Mouse (Mus musculus) brain, embryonic 14.5 days (tissue): Measurements from ENCODE around the gene Gm12216.

ENCODE experiments used
- CTCF ChIP-seq: fragments of 200-500 bp; IDR thresholded peaks from 2 replicates; pipeline ENCODE4 v1.5.1; 2012; ENCODE audit warnings: inconsistent platforms, mild to moderate bottlenecking, moderate library complexity, borderline replicate concordance; ENCODE audit not compliant: insufficient read depth, insufficient read length; ENCODE audit errors: extremely low read depth
- POLR2A ChIP-seq: fragments of 200-500 bp; IDR thresholded peaks from 2 replicates; pipeline ENCODE4 v1.6.1; 2012; ENCODE audit warnings: mild to moderate bottlenecking, inconsistent platforms, borderline replicate concordance; ENCODE audit not compliant: poor library complexity, insufficient read depth, insufficient read length, severe bottlenecking; ENCODE audit errors: extremely low read depth

DNA sequence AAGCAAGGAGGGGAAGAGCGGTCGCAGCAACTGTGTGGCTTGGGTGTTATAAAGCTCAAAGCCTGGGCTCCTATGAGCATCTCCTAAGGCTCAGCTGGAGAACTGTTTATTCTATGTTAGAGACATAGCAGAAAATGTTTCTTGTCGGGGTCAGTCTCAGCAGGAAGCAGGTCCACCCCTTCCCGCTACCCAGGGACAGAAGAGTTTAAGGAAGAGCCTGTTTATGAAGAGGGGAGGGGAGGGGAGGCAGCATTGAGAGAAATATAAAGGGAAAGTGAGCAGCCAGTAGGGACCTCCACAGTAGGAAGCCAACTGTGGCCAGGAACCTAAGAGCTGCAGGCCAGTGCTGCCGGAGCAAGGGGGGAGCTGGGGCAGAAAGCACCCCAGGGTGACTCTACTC is 49.7 kb downstream of the Gm12216 start:
- TF ChIP-seq CTCF = no peak
- TF ChIP-seq POLR2A = no peak
